ENCODE assay signal across 7 mouse cellular contexts in the genomic region with DNA sequence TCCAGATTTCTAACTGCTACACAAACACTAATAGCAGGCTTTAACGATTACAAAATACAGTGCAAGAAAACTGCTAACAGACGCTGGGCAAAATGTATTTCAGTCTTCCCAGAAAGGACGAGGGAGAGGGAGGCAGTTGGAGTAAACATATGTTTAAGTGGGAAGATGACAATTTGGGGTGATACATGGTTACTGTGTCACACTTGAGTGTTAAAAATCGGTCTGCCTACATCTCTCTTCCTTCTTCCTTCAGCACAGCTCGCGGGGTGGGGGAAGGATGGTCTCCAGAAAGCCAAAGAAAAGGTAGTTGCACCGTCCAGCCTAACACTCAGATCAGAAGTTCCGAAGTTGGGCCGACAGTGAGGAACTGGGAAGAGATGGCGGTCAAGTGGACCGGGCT. TPM values are rescaled to one million over a fixed set of nuclear protein-coding genes. Genes with fewer than 3 reads are reported as not detected.
A peak's percentile ranks its signal among the peaks of the same experiment; 100 is the strongest.
DNase-seq lines count a peak whose midpoint lies in the region; ATAC-seq and TF ChIP-seq lines count a peak whose summit lies in the region.

No protein-coding gene starts in this region.

- peaks cover 9% of the 10 kb centered on the region for H3K4me1 ChIP-seq in lung, adult 2 months (ENCODE audit: control insufficient read depth, insufficient read depth, low read length)
- H3K4me1 ChIP-seq in embryonic facial prominence, embryonic 10.5 days = peaks cover 11% of the 10 kb centered on the region; the same call in 1 of the 2 replicates
- peaks cover 20% of the 10 kb centered on the region for H3K4me1 ChIP-seq in hindbrain, embryonic 14.5 days (replicated peaks; ENCODE audit: control insufficient read depth, insufficient read depth, low read length)

- H3K27me3 ChIP-seq in embryonic facial prominence, embryonic 10.5 days (replicated peaks; ENCODE audit: low read depth, poor library complexity, severe bottlenecking) = no peaks in the 10 kb centered on the region
- no peaks in the 10 kb centered on the region for H3K27me3 ChIP-seq in hindbrain, embryonic 14.5 days (ENCODE audit: control insufficient read depth, insufficient read depth, low read length)

- no peaks in the 10 kb centered on the region for H3K9me3 ChIP-seq in embryonic facial prominence, embryonic 10.5 days
- peaks cover 5% of the 10 kb centered on the region; the same call in 1 of the 2 replicates for H3K9me3 ChIP-seq in hindbrain, embryonic 14.5 days (ENCODE audit: control insufficient read depth, low read length)

- H3K9ac ChIP-seq in hindbrain, embryonic 14.5 days = peak overlapping the region; percentile 79

- peak overlapping the region; percentile 86 for H3K4me2 ChIP-seq in hindbrain, embryonic 14.5 days (replicated peaks)

- no peak for ATAC-seq in hindbrain, embryonic 14.5 days (ENCODE audit: low FRiP score)
- peak; percentile 10 for ATAC-seq in megakaryocyte progenitor cell, adult 5-6 weeks (replicated peaks; ENCODE audit: poor library complexity)

- no peak for DNase-seq in lung, adult 2 months
- no peak for DNase-seq in lung, postnatal 10 days
- no peak for DNase-seq in embryonic facial prominence, embryonic 10.5 days (ENCODE audit: low spot score)
- DNase-seq in hindbrain, embryonic 14.5 days (ENCODE audit: low spot score) = peak; percentile 25
- no peak for DNase-seq in natural killer cell, adult 2 months (ENCODE audit: low spot score in 2 of 2)
- no peak for DNase-seq in cerebellum, postnatal 25 days

- TF ChIP-seq POLR2A in lung, adult 2 months (IDR thresholded peaks at IDR 0.05; ENCODE audit: borderline replicate concordance, extremely low read depth, low read depth, low read length) = no peak

- H3K4me3 ChIP-seq in lung, adult 2 months (replicated peaks; ENCODE audit: extremely low read depth, low read depth, low read length) = peak overlapping the region; percentile 72
- peak overlapping the region; percentile 83 for H3K4me3 ChIP-seq in embryonic facial prominence, embryonic 10.5 days
- H3K4me3 ChIP-seq in hindbrain, embryonic 14.5 days (replicated peaks; ENCODE audit: low read length) = peak overlapping the region; percentile 82

- no peaks in the 10 kb centered on the region for H3K36me3 ChIP-seq in embryonic facial prominence, embryonic 10.5 days (replicated peaks)
- H3K36me3 ChIP-seq in hindbrain, embryonic 14.5 days (replicated peaks; ENCODE audit: control insufficient read depth, insufficient read depth) = no peaks in the 10 kb centered on the region

- H3K27ac ChIP-seq in embryonic facial prominence, embryonic 10.5 days (replicated peaks) = peak overlapping the region; percentile 90
- peak overlapping the region; percentile 96 for H3K27ac ChIP-seq in hindbrain, embryonic 14.5 days

- WGBS in lung, adult 2 months = 1% methylated on average over 11 of the region's 11 CpGs
- WGBS in embryonic facial prominence, embryonic 10.5 days = 2% methylated on average over 11 of the region's 11 CpGs
- WGBS in hindbrain, embryonic 14.5 days = under 1% methylated on average over 11 of the region's 11 CpGs

- TF ChIP-seq CTCF in lung, adult 2 months (IDR thresholded peaks at IDR 0.05; ENCODE audit: insufficient read depth, low read length) = no peak

RNA-seq across cellular contexts. Expression of a gene that starts 0.8 kb away (rescaled TPM):
- polyA plus RNA-seq in lung, adult 2 months (2012; rRNA removed) = 21.5 and 44.4 TPM in 2 replicates
- 30.6 and 31.8 TPM in 2 replicates for polyA plus RNA-seq in embryonic facial prominence, embryonic 10.5 days (2016; fragmentation: Nextera tagmentation; extraction: Ambion mirVana)
- 16.8 and 20.9 TPM in 2 replicates for polyA plus RNA-seq in hindbrain, embryonic 14.5 days (2014; fragmentation: Nextera tagmentation; extraction: Ambion mirVana)
- total RNA-seq in megakaryocyte progenitor cell, adult 5-6 weeks (2015) = 13.4 and 19.9 TPM in 2 replicates
- total RNA-seq in megakaryocyte progenitor cell, adult 5-6 weeks (2017) = 47.2 and 54.5 TPM in 2 replicates
